Mouse (Mus musculus) small intestine, adult 2 months (tissue): ENCODE measurements around the gene Igsf21.
A peak's percentile ranks its signal among the peaks of the same experiment; 100 is the strongest.

Source experiments
- CTCF ChIP-seq: fragments of 200-500 bp; IDR thresholded peaks from 2 replicates; pipeline ENCODE4 v1.5.1; 2012; ENCODE audit warnings: low read depth, mild to moderate bottlenecking, control low read depth, inconsistent platforms, low read length, moderate library complexity, mixed read lengths; ENCODE audit not compliant: insufficient replicate concordance, insufficient read length; ENCODE audit errors: extremely low read depth
- POLR2A ChIP-seq: fragments of 200-500 bp; IDR thresholded peaks from 2 replicates; pipeline ENCODE4 v1.6.1; 2012; ENCODE audit warnings: low read depth, mild to moderate bottlenecking, control low read depth, inconsistent platforms, low read length, moderate library complexity

DNA sequence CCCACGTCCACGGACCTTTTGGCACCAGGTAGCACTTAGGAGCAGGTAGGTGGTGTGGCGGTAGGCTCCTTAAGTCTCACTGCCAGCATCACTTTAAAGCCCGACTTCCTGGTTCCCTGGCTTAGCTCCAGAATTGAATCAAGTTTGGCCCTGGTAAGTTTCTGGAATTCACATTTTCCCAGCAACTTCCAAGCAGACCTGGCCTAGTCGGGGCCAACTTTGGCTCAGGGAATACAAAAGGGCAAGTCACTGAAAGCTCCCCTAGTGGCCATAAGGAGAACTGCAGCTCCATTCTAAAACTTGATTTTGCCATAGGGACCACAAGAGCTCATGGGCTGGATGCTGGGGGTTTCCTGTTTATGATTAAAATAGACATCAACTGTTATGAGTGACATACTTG is 145.5 kb downstream of the Igsf21 start:
- TF ChIP-seq CTCF (peak; percentile 71; the same call in 1 of the 2 replicates), POLR2A (no peak)
